Mouse (Mus musculus) liver, embryonic 13.5 days (tissue): ENCODE measurements around the gene Fcer1g. TPM values are rescaled to one million over a fixed set of nuclear protein-coding genes. Genes with fewer than 3 reads are reported as not detected.
A peak's percentile ranks its signal among the peaks of the same experiment; 100 is the strongest.

Experiments
- ATAC-seq: fragments of 200-750 bp; cut with Nextera tagmentation; 2 replicates; pipeline ENCODE4 v1.8.0; 2017; ENCODE audit warnings: low read depth, mild to moderate bottlenecking, moderate number of reproducible peaks, moderate library complexity
- DNase-seq: peaks from one replicate; pipeline ENCODE4 v3.0.0; 2022
- H3K27ac ChIP-seq: fragments of 300-500 bp; sonication (generic); 2 replicates; pipeline ENCODE4 v1.5.1; 2015; ENCODE audit warnings: moderate library complexity, mild to moderate bottlenecking, inconsistent platforms
- H3K27me3 ChIP-seq: fragments of 300-500 bp; sonication (generic); 2 replicates; pipeline ENCODE4 v1.6.1; 2015; ENCODE audit warnings: mild to moderate bottlenecking, inconsistent platforms
- H3K36me3 ChIP-seq: fragments of 300-500 bp; sonication (generic); 2 replicates; pipeline ENCODE4 v1.6.1; 2015; ENCODE audit warnings: mild to moderate bottlenecking, inconsistent platforms
- H3K4me1 ChIP-seq: fragments of 300-500 bp; sonication (generic); replicated peaks from 2 replicates; pipeline ENCODE4 v1.6.1; 2015; ENCODE audit warnings: inconsistent platforms
- H3K4me2 ChIP-seq: fragments of 300-500 bp; sonication (generic); 2 replicates; pipeline ENCODE4 v1.6.1; 2015; ENCODE audit warnings: inconsistent platforms, mild to moderate bottlenecking, moderate library complexity
- H3K4me3 ChIP-seq: fragments of 300-500 bp; sonication (generic); replicated peaks from 2 replicates; pipeline ENCODE4 v1.5.1; 2015; ENCODE audit warnings: mild to moderate bottlenecking, inconsistent platforms
- H3K9ac ChIP-seq: fragments of 300-500 bp; sonication (generic); 2 replicates; pipeline ENCODE4 v1.6.1; 2015; ENCODE audit warnings: mild to moderate bottlenecking, inconsistent platforms
- H3K9me3 ChIP-seq: fragments of 300-500 bp; sonication (generic); replicated peaks from 2 replicates; pipeline ENCODE4 v1.6.1; 2016; ENCODE audit warnings: inconsistent platforms
- WGBS: fragments of 180-500 bp; shearing (Covaris S2); methylation state at CpG from one replicate; pipeline ENCODE4 v1.1.7; 2015; ENCODE audit not compliant: insufficient replicate concordance; 5-methylcytosine and 5-hydroxymethylcytosine counted together
- polyA plus RNA-seq: library from polyadenylated mRNA; unstranded; fragments of >200 nt; fragmentation: Nextera tagmentation; extraction: Ambion mirVana; gene quantifications from 2 replicates; pipeline ENCODE4 v1.2.1, GENCODE M21; 2015

Fcer1g gene
- polyA plus RNA-seq, 1 experiment from 2014 or later = 69.6 TPM

DNA sequence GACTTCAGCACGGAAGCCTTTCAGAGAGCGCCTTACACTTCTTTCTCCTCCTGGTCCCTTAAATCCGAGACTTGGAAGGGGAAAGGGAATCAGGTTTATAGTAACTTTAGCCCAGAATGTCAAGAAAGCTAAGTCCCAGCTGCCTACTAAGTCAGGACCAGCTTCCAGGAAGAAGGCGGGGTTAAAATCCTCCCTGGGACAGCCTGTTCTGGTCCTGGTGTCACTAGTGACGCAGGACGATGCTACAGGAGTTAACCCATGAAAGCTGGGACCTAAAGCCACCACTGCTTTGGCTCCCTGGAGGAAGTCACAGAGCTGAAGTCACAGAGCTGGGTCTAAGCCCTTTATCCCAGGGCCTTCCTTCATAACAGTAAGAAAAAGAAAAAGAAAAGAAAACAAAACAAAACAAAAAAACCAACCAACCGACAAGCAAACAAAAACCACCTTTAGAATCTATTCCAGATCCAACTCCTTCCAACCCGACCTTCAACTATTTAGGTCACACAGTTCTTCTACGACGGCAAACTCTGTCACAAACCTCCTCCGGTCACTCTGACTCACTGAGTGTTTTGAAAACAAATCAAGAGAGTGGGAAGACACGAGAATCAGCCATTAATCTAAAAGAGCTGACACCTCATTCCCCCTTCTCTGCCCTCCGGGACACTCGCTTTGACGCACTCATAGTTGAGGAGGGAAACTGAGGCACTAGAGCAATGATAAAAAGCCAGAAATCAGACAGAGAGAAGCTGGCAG lies 6.0 kb upstream of the Fcer1g start:
- no peak for ATAC-seq
- no peaks in the 10 kb centered on the region for H3K9me3 ChIP-seq

GRCm38 (mm10) chr1:171238463-171238862 lies 4.3 kb upstream of the Fcer1g start:
- Histone ChIP-seq H3K9me3 (no peaks in the 10 kb centered on the region), H3K4me3 (no peak overlapping the region), H3K36me3 (peaks cover 94% of the 10 kb centered on the region), H3K4me1 (peaks cover 33% of the 10 kb centered on the region), H3K27me3 (no peaks in the 10 kb centered on the region), H3K4me2 (no peak overlapping the region), H3K9ac (no peak overlapping the region), H3K27ac (no peak overlapping the region)
- 65% methylated on average over 14 of the region's 14 CpGs for WGBS
- peak; percentile 33; the same call in 1 of the 2 replicates for ATAC-seq
- peak; percentile 53 for DNase-seq

More for the DNA sequence above, 6.0 kb upstream of the Fcer1g start:
- Histone ChIP-seq H3K4me3 (no peak overlapping the region), H3K9ac (no peak overlapping the region), H3K4me1 (peaks cover 26% of the 10 kb centered on the region), H3K27ac (no peak overlapping the region), H3K4me2 (no peak overlapping the region), H3K36me3 (peaks cover 92% of the 10 kb centered on the region), H3K27me3 (no peaks in the 10 kb centered on the region)
- WGBS = 77% methylated on average over 15 of the region's 15 CpGs
- DNase-seq = no peak

DNA sequence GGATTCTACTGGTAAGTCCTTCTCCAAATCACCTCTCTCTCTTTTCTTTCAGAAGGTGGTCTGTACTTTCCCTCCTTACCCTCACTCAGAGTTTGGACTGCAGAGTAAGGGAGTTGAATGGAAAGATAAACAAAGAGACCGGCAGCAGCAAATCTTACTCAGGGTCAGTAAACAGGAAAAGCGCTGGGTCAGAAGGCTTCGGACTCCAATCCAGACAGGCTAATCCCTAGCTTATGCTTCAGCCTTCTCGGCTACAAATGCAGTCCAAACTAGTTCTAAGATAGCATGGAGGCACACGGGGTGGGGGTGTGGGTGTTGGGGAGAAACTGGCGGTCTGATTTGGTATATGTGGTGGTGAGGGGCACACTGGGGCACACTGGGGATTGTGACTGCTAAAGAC lies 3.3 kb upstream of the Fcer1g start:
- peaks cover 44% of the 10 kb centered on the region for H3K4me1 ChIP-seq
- H3K27me3 ChIP-seq = no peaks in the 10 kb centered on the region
- no peak overlapping the region for H3K4me3 ChIP-seq
- H3K9me3 ChIP-seq = no peaks in the 10 kb centered on the region
- peak overlapping the region; percentile 43; the same call in 1 of the 2 replicates for H3K27ac ChIP-seq
- 81% methylated on average over 6 of the region's 6 CpGs for WGBS
- ATAC-seq (no peak), DNase-seq (no peak)
- no peak overlapping the region for H3K9ac ChIP-seq
- H3K4me2 ChIP-seq = no peak overlapping the region
- H3K36me3 ChIP-seq = peaks cover 84% of the 10 kb centered on the region

DNA sequence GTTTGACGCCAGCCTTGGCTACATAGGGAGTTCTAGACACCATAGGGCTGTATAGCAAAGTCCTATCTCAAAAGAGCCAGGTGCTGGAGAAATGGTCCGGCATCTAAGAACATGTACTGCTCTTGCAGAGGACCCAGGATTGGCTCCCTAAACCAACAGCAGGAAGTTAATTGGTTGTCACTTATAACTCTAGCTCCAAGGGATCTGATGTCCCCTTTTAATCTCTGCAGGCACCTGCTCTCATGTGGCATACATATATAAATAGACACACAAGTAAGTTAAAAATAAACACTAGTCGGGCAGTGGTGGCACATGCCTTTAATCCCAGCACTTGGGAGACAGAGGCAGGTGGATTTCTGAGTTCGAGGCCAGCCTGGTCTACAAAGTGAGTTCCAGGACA lies 1.6 kb upstream of the Fcer1g start:
- Histone ChIP-seq H3K9me3 (no peaks in the 10 kb centered on the region), H3K4me1 (peaks cover 57% of the 10 kb centered on the region), H3K27me3 (0 out of 2 replicates have a peak, but pooled peaks cover 2% of the 10 kb centered on the region), H3K27ac (no peak overlapping the region), H3K4me2 (no peak overlapping the region), H3K36me3 (peaks cover 69% of the 10 kb centered on the region), H3K9ac (no peak overlapping the region), H3K4me3 (no peak overlapping the region)
- ATAC-seq (no peak), DNase-seq (no peak)
- WGBS = 72% methylated on average over 4 of the region's 4 CpGs

- H3K9ac ChIP-seq = no peak overlapping the region
- peaks cover 57% of the 10 kb centered on the region for H3K36me3 ChIP-seq
- H3K4me1 ChIP-seq = peaks cover 62% of the 10 kb centered on the region
- no peak for DNase-seq
- peak overlapping the region; percentile 71; the same call in 1 of the 2 replicates for H3K27ac ChIP-seq
- no peak overlapping the region for H3K4me3 ChIP-seq
- H3K4me2 ChIP-seq = peak overlapping the region; percentile 41; the same call in 1 of the 2 replicates
- ATAC-seq = no peak
- WGBS = 68% methylated on average over 4 of the region's 4 CpGs
- H3K27me3 ChIP-seq = 0 out of 2 replicates have a peak, but pooled peaks cover 3% of the 10 kb centered on the region
- H3K9me3 ChIP-seq = no peaks in the 10 kb centered on the region
Measured at GRCm38 (mm10) chr1:171234538-171234937, 373 bp upstream of the Fcer1g start.

- ATAC-seq (peak; percentile 71), DNase-seq (no peak)
- 22% methylated on average over 12 of the region's 12 CpGs for WGBS
- Histone ChIP-seq H3K4me2 (peak overlapping the region; percentile 41), H3K27me3 (0 out of 2 replicates have a peak, but pooled peaks cover 3% of the 10 kb centered on the region), H3K9ac (peak overlapping the region; percentile 47), H3K4me1 (peaks cover 62% of the 10 kb centered on the region), H3K36me3 (peaks cover 44% of the 10 kb centered on the region), H3K4me3 (peak overlapping the region; percentile 36), H3K9me3 (no peaks in the 10 kb centered on the region), H3K27ac (peak overlapping the region; percentile 71)
Measured at GRCm38 (mm10) chr1:171232800-171233730, 1.1 kb downstream of the Fcer1g start.

- 0 out of 2 replicates have a peak overlapping the region, but pooled peaks have one; percentile 71 for H3K27ac ChIP-seq
- ATAC-seq = no peak
Measured at GRCm38 (mm10) chr1:171232348-171232747, 1.8 kb downstream of the Fcer1g start.

GRCm38 (mm10) chr1:171231844-171232243 lies 2.3 kb downstream of the Fcer1g start:
- no peak for ATAC-seq
- DNase-seq = no peak
- 20% methylated on average over 4 of the region's 4 CpGs for WGBS
- no peak overlapping the region for H3K9ac ChIP-seq
- peak overlapping the region; percentile 41 for H3K4me2 ChIP-seq
- H3K27ac ChIP-seq = no peak overlapping the region; the same call in 1 of the 2 replicates
- peaks cover 32% of the 10 kb centered on the region for H3K36me3 ChIP-seq
- 0 out of 2 replicates have a peak, but pooled peaks cover 3% of the 10 kb centered on the region for H3K27me3 ChIP-seq
- no peaks in the 10 kb centered on the region for H3K9me3 ChIP-seq
- H3K4me1 ChIP-seq = peaks cover 50% of the 10 kb centered on the region
- peak overlapping the region; percentile 36; the same call in 1 of the 2 replicates for H3K4me3 ChIP-seq

More at GRCm38 (mm10) chr1:171232348-171232747, 1.8 kb downstream of the Fcer1g start:
- no peaks in the 10 kb centered on the region for H3K9me3 ChIP-seq
- DNase-seq = no peak
- H3K4me1 ChIP-seq = peaks cover 55% of the 10 kb centered on the region
- peak overlapping the region; percentile 36 for H3K4me3 ChIP-seq
- H3K4me2 ChIP-seq = peak overlapping the region; percentile 41
- H3K9ac ChIP-seq = 0 out of 2 replicates have a peak overlapping the region, but pooled peaks have one; percentile 41
- WGBS = 43% methylated on average over 5 of the region's 5 CpGs
- peaks cover 37% of the 10 kb centered on the region for H3K36me3 ChIP-seq
- H3K27me3 ChIP-seq = 0 out of 2 replicates have a peak, but pooled peaks cover 3% of the 10 kb centered on the region

GRCm38 (mm10) chr1:171230215-171230614 lies 4.0 kb downstream of the Fcer1g start:
- ATAC-seq (no peak), DNase-seq (no peak)
- no peak overlapping the region for H3K27ac ChIP-seq
- 77% methylated on average over 3 of the region's 3 CpGs for WGBS
- no peak overlapping the region for H3K4me3 ChIP-seq
- peaks cover 44% of the 10 kb centered on the region for H3K4me1 ChIP-seq
- no peaks in the 10 kb centered on the region for H3K9me3 ChIP-seq
- peaks cover 16% of the 10 kb centered on the region for H3K36me3 ChIP-seq
- no peak overlapping the region for H3K4me2 ChIP-seq
- 0 out of 2 replicates have a peak, but pooled peaks cover 3% of the 10 kb centered on the region for H3K27me3 ChIP-seq
- H3K9ac ChIP-seq = no peak overlapping the region

GRCm38 (mm10) chr1:171229750-171230149 lies 4.4 kb downstream of the Fcer1g start:
- ATAC-seq = no peak
- no peak overlapping the region for H3K9ac ChIP-seq
- 58% methylated on average over 6 of the region's 6 CpGs for WGBS

DNA sequence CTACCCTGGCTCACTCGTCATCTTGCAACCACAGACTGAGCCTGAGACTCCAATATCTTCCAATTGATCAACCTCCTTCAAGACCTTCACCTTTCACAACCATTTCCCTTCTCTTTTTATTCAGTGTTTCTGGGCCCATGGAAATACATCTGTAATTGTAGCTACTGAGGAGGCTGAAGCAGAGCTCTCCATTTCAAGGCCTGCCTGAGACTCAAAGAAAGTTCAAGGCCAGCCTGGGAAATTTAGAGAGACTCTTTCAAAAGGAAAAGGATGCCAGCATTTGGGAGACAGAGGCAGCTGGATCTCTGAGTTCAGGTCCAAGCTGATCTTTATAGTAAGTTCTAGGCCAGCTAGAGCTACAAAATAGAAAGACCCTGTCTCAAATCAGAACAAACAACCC lies 6.3 kb downstream of the Fcer1g start:
- Histone ChIP-seq H3K9me3 (no peaks in the 10 kb centered on the region), H3K4me1 (peaks cover 31% of the 10 kb centered on the region), H3K4me3 (no peak overlapping the region), H3K27me3 (0 out of 2 replicates have a peak, but pooled peaks cover 3% of the 10 kb centered on the region), H3K36me3 (no peaks in the 10 kb centered on the region), H3K27ac (no peak overlapping the region), H3K9ac (no peak overlapping the region), H3K4me2 (no peak overlapping the region)
- no peak for ATAC-seq
- DNase-seq = no peak
- 32% methylated on average over 1 of the region's 1 CpGs for WGBS

More at GRCm38 (mm10) chr1:171229750-171230149, 4.4 kb downstream of the Fcer1g start:
- Histone ChIP-seq H3K27ac (no peak overlapping the region), H3K4me3 (no peak overlapping the region), H3K9me3 (no peaks in the 10 kb centered on the region), H3K4me1 (peaks cover 40% of the 10 kb centered on the region), H3K4me2 (no peak overlapping the region), H3K36me3 (peaks cover 11% of the 10 kb centered on the region), H3K27me3 (0 out of 2 replicates have a peak, but pooled peaks cover 3% of the 10 kb centered on the region)
- DNase-seq = no peak
